Mouse (Mus musculus) thymus, postnatal 10 days (tissue): ENCODE results near the gene Olfr1447.

Experiments used
- DNase-seq, 2 experiments: peaks; one replicate each; pipeline ENCODE4 v3.0.0; 2021; ENCODE audit warnings: low spot score in 2 of 2

The Olfr1447 gene

DNA sequence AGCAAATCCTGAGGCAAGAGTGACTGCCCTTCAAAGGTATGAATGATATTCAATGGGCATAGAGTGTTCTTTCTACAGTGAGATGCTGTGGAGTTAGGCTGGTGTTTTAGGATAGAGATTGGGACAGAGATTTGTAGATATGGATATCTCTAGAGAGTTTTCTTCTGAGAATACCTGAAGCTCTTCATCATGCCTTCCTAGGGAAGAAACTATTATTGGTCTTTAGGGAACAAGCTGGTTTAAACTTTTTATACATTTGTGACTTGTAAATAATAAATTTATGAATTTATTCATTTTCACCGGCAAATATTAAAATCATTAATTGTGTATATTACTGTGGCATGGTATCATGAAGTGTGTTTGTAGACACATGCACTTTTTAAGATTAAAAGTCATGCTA, at the start of gene Olfr1447:
Gene Olfr1447, minus strand, starts transcription at position 101 of the 400 bp plus-strand sequence.
- no peak for DNase-seq

DNA sequence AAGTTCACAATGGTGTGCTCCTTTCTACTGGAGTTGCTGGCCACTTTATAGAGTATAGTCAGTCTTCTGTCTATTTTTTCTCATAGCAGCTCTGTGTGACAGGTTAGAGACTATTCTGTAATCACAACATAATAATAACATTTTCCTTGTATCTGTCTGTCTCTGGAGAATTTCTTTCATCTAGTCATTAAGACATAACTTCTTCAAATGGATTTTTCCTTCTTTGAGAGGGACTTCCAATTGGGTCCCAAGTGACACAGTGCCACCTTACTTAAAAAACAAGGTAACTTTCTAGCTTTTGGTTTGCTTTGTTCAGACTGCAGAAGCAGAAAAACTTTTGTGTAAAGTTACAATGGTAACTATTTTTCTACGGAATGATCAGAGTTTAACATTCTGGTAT, 46.4 kb upstream of the Olfr1447 start, which contains the start of gene Olfr1450:
Gene Olfr1450, plus strand, starts transcription at position 301 of the 400 bp plus-strand sequence.
- DNase-seq: no peak

- no peak for DNase-seq
These were observed 27.0 kb upstream of the Olfr1447 start, which contains the start of gene Olfr1449 for GRCm38 (mm10) chr19:12930540-12930939. TSS of gene Olfr1449 (plus strand) at chr19:12930840.

DNA sequence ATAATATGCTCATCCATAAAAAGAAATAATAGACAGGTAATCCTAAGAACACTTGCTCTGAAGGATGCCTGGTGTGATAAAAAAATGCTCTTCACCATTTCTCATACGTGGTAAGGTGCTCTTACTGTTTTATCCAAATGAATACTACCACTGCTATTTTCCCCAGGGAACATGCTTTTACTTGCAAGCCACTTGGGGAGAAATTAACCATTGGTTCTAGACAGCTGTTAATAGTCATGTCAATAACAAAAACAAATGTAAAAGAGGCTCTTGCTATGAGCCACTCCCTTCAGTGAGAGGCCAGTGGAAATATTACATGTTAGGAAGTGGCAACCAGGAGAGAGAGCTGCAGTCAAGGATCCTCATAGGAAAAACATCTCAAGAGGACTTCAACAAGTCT, 20.8 kb upstream of the Olfr1447 start, which contains the start of gene Olfr1448:
Gene Olfr1448, minus strand, starts transcription at position 101 of the 400 bp plus-strand sequence.
- no peak for DNase-seq

- no peak for DNase-seq
These were observed 10.1 kb downstream of the Olfr1447 start, which contains the start of gene Olfr1446 for GRCm38 (mm10) chr19:12893424-12893823. TSS of gene Olfr1446 (minus strand) at chr19:12893524.

DNA sequence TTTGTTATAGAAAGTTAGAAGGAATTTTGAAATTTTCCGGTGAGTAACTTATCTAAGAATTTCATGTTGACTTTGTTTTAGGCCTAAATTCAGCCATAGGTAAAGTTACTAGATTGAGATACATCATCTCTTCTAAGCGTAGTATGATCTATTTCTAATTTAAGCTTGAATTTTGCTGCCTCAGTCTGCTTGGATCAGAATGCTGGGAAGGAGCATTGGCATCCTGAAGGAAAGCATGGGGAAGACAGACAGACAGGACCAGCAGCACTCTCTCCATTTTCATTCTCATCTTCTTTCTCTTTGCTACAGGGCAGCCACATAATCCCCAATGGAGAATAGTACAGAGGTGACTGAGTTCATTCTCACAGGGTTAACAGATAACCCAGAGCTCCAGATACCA, 20.0 kb downstream of the Olfr1447 start, which contains the start of gene Olfr1445:
Gene Olfr1445, plus strand, starts transcription at position 301 of the 400 bp plus-strand sequence.
- DNase-seq: no peak

DNA sequence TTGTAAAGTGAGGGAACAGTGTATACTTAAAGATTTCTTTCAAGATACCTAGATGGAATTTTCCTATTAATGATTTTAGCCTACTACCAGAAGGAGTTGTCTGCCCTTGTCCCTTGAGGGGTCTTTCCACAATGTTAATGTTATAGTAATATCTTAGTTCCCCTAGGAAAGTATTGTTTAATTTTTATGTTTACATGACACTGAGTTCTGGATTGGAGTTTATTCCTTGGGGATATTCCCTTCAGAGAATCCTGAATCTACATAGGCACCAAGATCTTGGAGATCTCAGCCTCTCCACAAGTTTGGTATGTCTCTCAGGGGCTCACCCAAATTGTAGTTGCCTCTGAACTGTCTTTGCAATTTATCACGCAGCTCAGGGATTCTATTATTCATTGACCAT, 46.6 kb downstream of the Olfr1447 start, which contains the start of gene Olfr1444:
Gene Olfr1444, plus strand, starts transcription at position 301 of the 400 bp plus-strand sequence.
- no peak for DNase-seq
